Mouse (Mus musculus) cortical plate, adult 2 months (tissue): ENCODE measurements around the gene Tlr6. TPM values are rescaled to one million over a fixed set of nuclear protein-coding genes. Genes with fewer than 3 reads are reported as not detected.

Experiments
- H3K27ac ChIP-seq: fragments of 200-500 bp; 2 replicates; pipeline ENCODE4 v1.5.1; 2012; ENCODE audit warnings: low read length, control low read depth, inconsistent platforms; ENCODE audit not compliant: insufficient read depth
- H3K4me1 ChIP-seq: fragments of 200-500 bp; 2 replicates; pipeline ENCODE4 v1.6.1; 2011; ENCODE audit warnings: low read length; ENCODE audit not compliant: control insufficient read depth, insufficient read depth
- H3K4me3 ChIP-seq: fragments of 200-500 bp; 2 replicates; pipeline ENCODE4 v1.5.1; 2011; ENCODE audit warnings: mild to moderate bottlenecking, low read length, control low read depth; ENCODE audit not compliant: insufficient read depth
- CTCF ChIP-seq: fragments of 200-500 bp; IDR thresholded peaks from 2 replicates; pipeline ENCODE4 v1.5.1; 2011; ENCODE audit warnings: mild to moderate bottlenecking, control low read depth, low read length; ENCODE audit not compliant: insufficient read depth; ENCODE audit errors: extremely low read depth
- POLR2A ChIP-seq: fragments of 200-500 bp; IDR thresholded peaks from 2 replicates; pipeline ENCODE4 v1.6.1; 2011; ENCODE audit warnings: mild to moderate bottlenecking, low read length, control low read depth; ENCODE audit not compliant: insufficient read depth; ENCODE audit errors: extremely low read depth
- polyA plus RNA-seq: library from polyadenylated mRNA; depleted of rRNA; stranded (reverse); fragments of >200 nt; gene quantifications from 2 replicates; pipeline ENCODE4 v1.2.3, GENCODE M21; 2012; rRNA removed

The Tlr6 gene
- polyA plus RNA-seq = 0.72 and 1.1 TPM in 2 replicates

DNA sequence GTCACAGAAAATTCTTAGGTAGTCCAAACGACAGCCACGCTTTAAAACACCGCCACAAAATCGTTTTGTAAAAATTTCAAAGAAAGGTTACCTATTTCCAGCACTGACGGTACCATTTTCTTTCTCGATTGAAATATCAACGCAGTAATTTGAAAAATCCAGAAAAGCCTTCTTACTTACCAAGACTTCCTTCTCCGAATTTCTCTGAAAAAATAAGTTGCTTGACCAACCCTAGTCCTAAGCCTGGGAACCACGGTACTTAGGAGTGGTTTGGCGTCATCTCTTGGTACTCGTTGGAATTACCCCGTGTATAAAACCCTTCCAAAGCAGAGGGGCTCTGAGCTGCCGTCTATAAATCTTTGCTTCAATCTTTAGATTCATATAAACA is at the start of gene Tlr6:
Tlr6 (minus strand) TSS at position 255 of the 388 bp plus-strand sequence.
- Histone ChIP-seq H3K27ac (0 out of 2 replicates have a peak within 1 kb of the TSS, but pooled peaks have one; percentile 35), H3K4me1 (no peaks in the 10 kb centered on the region), H3K4me3 (peak within 1 kb of the TSS; percentile 28; the same call in 1 of the 2 replicates)
- TF ChIP-seq POLR2A (no peak), CTCF (no peak)

DNA sequence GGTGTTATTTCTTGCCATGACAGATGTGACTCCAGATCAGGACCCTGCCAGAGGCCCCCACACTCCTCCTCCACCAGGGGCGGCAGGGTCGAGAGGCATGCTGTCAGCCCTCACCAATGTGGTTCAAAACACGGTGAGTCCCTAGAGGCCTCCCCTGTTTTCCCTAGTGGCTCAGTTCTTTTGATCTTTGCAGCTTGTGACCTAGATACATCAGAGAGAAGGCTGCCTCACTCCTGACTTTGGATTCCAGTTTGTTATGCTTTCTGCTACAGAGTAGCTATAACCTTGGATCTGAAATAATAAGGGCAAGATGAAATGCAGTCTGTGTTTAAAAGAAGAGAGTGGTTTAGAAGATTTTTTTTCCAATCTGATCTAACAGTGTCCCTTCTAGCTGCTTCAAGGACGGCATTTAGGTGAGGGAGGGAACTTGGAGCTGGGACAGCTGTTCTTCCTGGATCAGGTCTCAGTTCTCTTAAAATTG is 46.2 kb upstream of the Tlr6 start:
- Histone ChIP-seq H3K27ac (0 out of 2 replicates have a peak overlapping the region, but pooled peaks have one; percentile 25), H3K4me1 (peaks cover 4% of the 10 kb centered on the region; the same call in 1 of the 2 replicates), H3K4me3 (no peak overlapping the region)
- TF ChIP-seq CTCF = no peak
- TF ChIP-seq POLR2A = no peak

GRCm38 (mm10) chr5:65005251-65005650 is 45.4 kb upstream of the Tlr6 start:
- TF ChIP-seq CTCF (no peak), POLR2A (no peak)
- Histone ChIP-seq H3K27ac (no peak overlapping the region), H3K4me3 (no peak overlapping the region), H3K4me1 (peaks cover 4% of the 10 kb centered on the region; the same call in 1 of the 2 replicates)

DNA sequence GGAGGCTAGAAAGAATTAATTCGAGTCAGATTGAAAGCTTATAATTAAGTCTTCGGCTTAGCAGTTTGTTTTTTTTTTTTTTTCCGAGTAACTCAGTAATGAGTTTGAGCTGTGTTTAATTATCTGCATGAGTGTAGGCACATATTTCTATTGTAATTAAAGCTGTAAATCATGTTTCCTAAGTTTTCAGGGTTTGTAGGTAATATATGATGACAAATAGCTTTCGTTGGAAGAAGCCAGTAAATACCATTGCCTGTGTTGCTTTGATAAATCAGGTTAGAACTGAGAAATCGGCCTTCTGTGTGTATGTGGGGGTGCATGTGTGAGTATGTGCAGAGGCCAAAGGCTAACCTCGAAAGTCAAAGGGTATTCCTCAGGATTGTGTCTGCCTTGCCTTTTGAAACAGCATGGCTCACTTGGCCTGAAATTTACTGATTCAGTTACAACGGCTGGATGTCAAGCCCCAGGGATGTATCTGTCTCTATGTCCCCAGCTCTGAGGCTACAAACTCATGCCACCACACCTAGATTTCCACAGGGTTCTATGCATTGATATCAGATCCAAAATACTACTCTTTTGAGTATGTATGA is 44.1 kb upstream of the Tlr6 start:
- peaks cover 4% of the 10 kb centered on the region; the same call in 1 of the 2 replicates for H3K4me1 ChIP-seq
- H3K27ac ChIP-seq = no peak overlapping the region
- H3K4me3 ChIP-seq = no peak overlapping the region
- TF ChIP-seq CTCF (no peak), POLR2A (no peak)

- no peak overlapping the region for H3K4me3 ChIP-seq
- peak; percentile 41; the same call in 1 of the 2 replicates for TF ChIP-seq CTCF
- no peak for TF ChIP-seq POLR2A
- peaks cover 4% of the 10 kb centered on the region; the same call in 1 of the 2 replicates for H3K4me1 ChIP-seq
- H3K27ac ChIP-seq = no peak overlapping the region
These were observed 43.3 kb upstream of the Tlr6 start for GRCm38 (mm10) chr5:65002940-65003824.

DNA sequence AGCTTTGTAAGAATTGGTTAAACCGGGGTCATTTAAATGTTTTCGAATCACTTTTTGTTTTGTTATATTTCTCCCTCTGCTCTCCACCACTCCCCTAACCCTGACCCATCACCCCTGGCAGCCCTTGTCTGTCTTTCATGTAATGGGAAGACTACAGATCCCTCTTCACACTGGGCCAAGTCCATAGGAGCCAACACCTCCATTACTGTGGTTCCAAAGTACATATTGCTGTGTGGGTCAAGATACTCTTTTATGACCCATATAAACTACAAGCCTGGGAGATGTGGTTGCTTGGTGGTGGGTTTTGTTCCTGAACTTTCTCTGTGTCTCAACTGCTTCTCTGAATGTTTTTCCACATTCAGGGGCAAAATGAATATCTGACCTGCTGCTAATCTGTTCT is 35.5 kb upstream of the Tlr6 start:
- no peak overlapping the region for H3K27ac ChIP-seq
- H3K4me3 ChIP-seq = no peak overlapping the region
- no peak for TF ChIP-seq POLR2A
- TF ChIP-seq CTCF = no peak
- H3K4me1 ChIP-seq = no peaks in the 10 kb centered on the region

GRCm38 (mm10) chr5:64992540-64992939 is 32.6 kb upstream of the Tlr6 start:
- Histone ChIP-seq H3K4me3 (no peak overlapping the region), H3K27ac (no peak overlapping the region), H3K4me1 (no peaks in the 10 kb centered on the region)
- TF ChIP-seq POLR2A (no peak), CTCF (no peak)

- Histone ChIP-seq H3K27ac (no peak overlapping the region), H3K4me1 (no peaks in the 10 kb centered on the region), H3K4me3 (no peak overlapping the region)
- TF ChIP-seq CTCF (no peak), POLR2A (no peak)
These were observed 30.0 kb upstream of the Tlr6 start for GRCm38 (mm10) chr5:64989940-64990339.

DNA sequence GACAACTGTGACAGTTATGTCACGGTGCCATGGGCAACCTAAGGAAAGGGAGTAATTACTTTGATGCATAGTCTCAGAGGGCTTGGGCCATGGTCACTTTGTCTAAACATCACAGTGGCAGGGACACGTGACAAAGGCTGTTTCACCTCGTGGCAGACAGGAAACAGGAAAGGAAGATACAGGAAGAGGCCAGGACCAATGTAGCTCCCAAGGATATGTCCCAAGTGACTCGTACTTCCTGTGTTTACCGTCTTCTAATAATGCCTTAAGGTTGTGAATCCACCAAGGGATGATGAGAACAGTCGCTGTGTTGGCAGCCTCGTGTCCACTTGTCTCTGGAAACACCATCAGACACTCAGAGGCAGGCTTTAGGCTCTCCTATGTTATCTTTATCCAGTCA is 26.1 kb upstream of the Tlr6 start:
- Histone ChIP-seq H3K27ac (no peak overlapping the region), H3K4me1 (no peaks in the 10 kb centered on the region), H3K4me3 (no peak overlapping the region)
- no peak for TF ChIP-seq CTCF
- TF ChIP-seq POLR2A = no peak

GRCm38 (mm10) chr5:64977128-64977527 is 17.2 kb upstream of the Tlr6 start:
- Histone ChIP-seq H3K4me3 (no peak overlapping the region), H3K4me1 (no peaks in the 10 kb centered on the region), H3K27ac (no peak overlapping the region)
- TF ChIP-seq CTCF (no peak), POLR2A (no peak)
